Mouse (Mus musculus): ENCODE measurements around the gene Trub1.

DNA sequence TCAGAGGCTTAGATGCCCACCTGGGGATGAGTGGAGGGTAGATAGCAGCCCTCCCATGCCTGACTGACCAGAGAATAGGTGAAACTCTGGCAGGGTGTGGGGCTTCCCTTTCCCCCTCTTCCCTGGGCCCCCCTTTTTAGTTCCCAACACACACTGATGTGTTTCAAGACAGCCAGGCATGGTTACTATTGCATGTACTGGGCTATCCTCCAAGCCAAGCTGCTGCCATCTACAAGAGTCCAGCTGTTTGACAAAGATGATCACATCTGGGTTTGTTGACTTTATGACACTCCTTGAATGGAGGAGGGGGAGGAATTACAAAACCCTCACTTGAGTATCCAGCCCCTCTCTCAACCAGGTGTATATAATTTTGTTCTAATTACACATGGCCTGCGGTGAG lies 44.8 kb upstream of the Trub1 start:
- TF ChIP-seq POLR2A (IDR thresholded peaks at IDR 0.05; ENCODE audit: extremely low read depth, insufficient read depth, low read length) = no peak
- TF ChIP-seq CTCF (IDR thresholded peaks at IDR 0.05; ENCODE audit: extremely low read depth, insufficient read depth, low read length) = no peak

Data from cortical plate, adult 2 months (tissue).